Mouse (Mus musculus) heart, adult 18-20 months (tissue): ENCODE measurements at regions not wholly inside any gene's neighbourhood (a gene's known extent, or its start where the extent isn't known, plus 50 kb on each side); places are given as distances from the start of the nearest gene placed in this dataset.

Source experiments
- DNase-seq, 2 experiments: peaks; one replicate each; pipeline ENCODE4 v3.0.0; 2021 to 2022; ENCODE audit warnings: mixed read lengths in 1 of 2
- microRNA-seq, 2 experiments: library from miRNA; unstranded; fragments of <30 nt; microRNA quantifications; one replicate each; pipeline ENCODE4 v1.2.0; 2022

GRCm38 (mm10) chr10:109160730-109161129, 149.9 kb upstream of the Syt1 start:
- no peak for DNase-seq

GRCm38 (mm10) chr10:109155768-109156167, 145.0 kb upstream of the Syt1 start:
- DNase-seq, result no peak

GRCm38 (mm10) chr10:109140421-109140938, 129.7 kb upstream of the Syt1 start:
- DNase-seq, result no peak

- peak; percentile 14 to 32 for DNase-seq
These were observed 126.3 kb upstream of the Syt1 start for GRCm38 (mm10) chr10:109136763-109137732.

- DNase-seq, result no peak
These were observed 123.7 kb upstream of the Syt1 start for GRCm38 (mm10) chr10:109134521-109134920.

GRCm38 (mm10) chr10:109132091-109132573, 121.3 kb upstream of the Syt1 start:
- DNase-seq, result no peak

GRCm38 (mm10) chr10:109129552-109130110, 118.8 kb upstream of the Syt1 start:
- DNase-seq, result no peak

- DNase-seq, result no peak
These were observed 118.3 kb upstream of the Syt1 start for GRCm38 (mm10) chr10:109129068-109129467.

GRCm38 (mm10) chr10:109126699-109127098, 115.9 kb upstream of the Syt1 start:
- DNase-seq, result no peak

- no peak for DNase-seq
These were observed 106.4 kb upstream of the Syt1 start for GRCm38 (mm10) chr10:109117143-109117542.

- DNase-seq, result no peak
These were observed 104.3 kb upstream of the Syt1 start for GRCm38 (mm10) chr10:109115013-109115627.

GRCm38 (mm10) chr10:109105781-109106180, 95.0 kb upstream of the Syt1 start:
- DNase-seq, result no peak

GRCm38 (mm10) chr10:109092219-109092618, 81.4 kb upstream of the Syt1 start:
- peak; percentile 9 to 44 for DNase-seq

GRCm38 (mm10) chr10:109079773-109080172, 69.0 kb upstream of the Syt1 start:
- no peak for DNase-seq

- no peak for DNase-seq
These were observed 63.4 kb upstream of the Syt1 start for GRCm38 (mm10) chr10:109074218-109074617.

Small RNAs in the stretch of these regions (microRNA-seq; reads per million reads assigned to microRNA genes)
- 0 reads per million in 2 experiments for gene Gm44495
